Mouse (Mus musculus): ENCODE results near the gene Zic3. TPM values are rescaled to one million over a fixed set of nuclear protein-coding genes. Genes with fewer than 3 reads are reported as not detected.

The Zic3 gene
- polyA plus RNA-seq (2017; shearing (Covaris generic)): not detected

DNA sequence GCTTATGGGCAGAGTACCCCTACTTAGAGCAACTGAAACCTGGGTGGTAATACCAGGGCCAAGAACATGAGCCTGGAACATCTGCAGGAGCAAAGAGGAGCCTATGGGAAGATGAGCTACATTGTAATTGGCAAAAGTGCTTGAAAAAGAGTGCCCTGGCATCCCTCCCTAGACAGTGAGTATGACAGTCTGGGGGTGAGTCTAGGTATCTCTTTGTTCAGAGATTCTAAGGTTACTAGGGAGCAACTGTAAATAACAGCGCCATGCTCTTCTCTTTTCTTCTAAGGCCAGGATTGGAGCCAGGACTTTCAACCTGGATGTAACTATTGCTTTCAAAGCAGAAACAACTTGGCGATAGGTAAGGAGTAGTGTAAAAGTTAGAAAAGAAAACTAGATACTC is at the start of gene Zic3:
Gene Zic3, plus strand, starts transcription at position 301 of the 400 bp plus-strand sequence.

